Mouse (Mus musculus) spleen, postnatal 4 days (tissue): ENCODE measurements at regions not wholly inside any gene's neighbourhood (a gene's known extent, or its start where the extent isn't known, plus 50 kb on each side); places are given as distances from the start of the nearest gene placed in this dataset.
A peak's percentile ranks its signal among the peaks of the same experiment; 100 is the strongest.

Experiments used
- DNase-seq, 2 experiments: peaks; one replicate each; pipeline ENCODE4 v3.0.0; 2022; ENCODE audit warnings: low spot score in 2 of 2

DNA sequence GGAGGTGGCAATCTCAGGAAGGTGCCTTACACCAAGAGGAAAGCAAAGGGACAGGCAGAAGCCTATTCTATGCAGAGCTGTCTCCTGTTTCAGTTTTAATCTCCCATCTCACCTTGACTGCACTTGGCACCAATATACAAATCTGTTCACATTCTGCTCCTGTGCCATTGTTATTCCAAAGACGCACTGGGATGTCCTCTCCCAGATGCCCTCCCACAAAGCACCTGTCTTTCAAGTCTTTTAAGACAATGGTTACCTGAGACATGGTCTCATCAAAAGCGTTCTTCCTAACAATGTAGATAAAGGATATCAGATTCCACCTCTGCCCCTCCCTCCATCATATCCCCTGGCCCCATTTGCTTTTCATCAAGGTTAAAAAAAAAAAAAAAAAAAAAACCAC, 64.2 kb upstream of the Aldh1a3 start:
- DNase-seq = peak in 1 of 2 experiments; percentile 16

DNA sequence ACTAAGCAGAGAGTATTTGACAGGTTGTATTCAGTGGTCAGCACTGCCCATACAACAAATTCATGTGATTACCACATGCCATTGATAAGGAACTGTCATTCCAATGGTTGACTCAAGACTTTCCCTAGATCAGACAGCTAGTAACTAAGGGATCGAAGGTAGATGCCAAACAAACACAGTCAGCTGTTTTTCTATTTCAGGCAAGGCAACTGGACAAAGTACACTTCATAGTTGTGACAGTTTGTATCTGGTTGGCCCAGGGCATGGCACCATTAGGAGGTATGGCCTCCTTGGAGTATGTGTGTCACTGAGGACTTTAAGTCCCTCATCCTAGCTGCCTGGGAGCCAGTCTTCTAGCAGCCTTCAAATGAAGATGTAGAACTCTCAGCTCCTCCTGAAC, 62.8 kb upstream of the Aldh1a3 start:
- DNase-seq = no peak

DNA sequence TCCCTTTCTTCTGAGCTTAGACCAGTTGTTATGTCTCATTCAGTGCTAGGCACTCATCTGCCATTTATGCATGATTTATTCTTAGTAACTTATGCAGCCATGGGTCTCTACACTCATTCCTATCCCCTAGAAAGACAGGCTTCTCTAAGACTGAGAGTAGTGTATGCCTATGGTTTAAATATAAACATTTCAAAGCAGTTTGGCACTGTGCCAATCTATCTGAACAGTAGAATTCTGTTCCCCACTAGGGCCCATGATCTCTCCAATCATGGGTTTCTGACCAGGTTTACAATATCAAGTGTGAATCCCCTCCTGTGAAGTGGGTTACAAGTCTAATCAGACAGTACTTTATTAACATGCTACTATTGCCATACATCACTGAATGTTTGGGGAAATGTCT, 60.4 kb upstream of the Aldh1a3 start:
- DNase-seq = no peak

DNA sequence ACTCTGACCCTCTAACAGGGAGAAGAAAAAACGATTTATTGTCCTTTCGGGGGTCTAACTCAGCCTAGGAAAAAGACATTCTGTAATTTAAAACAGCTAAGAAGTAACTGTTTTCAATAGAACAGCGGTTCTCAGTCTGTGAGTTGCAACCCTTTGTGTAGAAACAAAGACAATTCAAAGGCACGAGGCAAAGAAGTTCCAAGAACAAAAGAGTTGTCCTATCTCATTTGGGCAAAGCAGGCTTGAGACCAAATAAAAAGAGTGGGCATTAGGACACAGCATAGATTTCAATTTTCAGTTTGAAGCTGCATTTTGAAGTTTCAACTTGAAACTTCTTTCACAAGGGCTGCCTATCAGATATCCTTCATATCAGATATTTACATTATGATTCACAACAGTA, 53.1 kb upstream of the Aldh1a3 start:
- DNase-seq = no peak

DNA sequence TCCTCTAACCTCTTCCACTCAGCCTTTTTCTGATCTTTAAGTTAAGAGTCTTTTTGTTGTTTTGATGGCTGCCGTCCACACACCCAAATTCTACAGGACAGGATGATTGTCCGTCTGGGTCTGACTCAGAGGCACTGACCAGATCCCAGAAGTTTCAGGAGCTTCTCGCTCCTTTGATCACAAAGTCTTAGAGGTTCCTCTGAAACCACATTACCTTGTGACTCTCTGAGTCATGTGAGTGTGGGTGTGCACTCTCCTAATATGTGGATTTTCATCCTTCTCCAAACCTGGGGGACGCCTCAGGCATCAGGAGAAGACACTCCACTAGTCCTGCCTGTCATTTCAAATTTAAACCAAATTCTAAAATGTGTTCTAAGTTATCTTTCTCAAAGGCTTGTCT, 52.0 kb upstream of the Aldh1a3 start:
- DNase-seq = no peak

DNA sequence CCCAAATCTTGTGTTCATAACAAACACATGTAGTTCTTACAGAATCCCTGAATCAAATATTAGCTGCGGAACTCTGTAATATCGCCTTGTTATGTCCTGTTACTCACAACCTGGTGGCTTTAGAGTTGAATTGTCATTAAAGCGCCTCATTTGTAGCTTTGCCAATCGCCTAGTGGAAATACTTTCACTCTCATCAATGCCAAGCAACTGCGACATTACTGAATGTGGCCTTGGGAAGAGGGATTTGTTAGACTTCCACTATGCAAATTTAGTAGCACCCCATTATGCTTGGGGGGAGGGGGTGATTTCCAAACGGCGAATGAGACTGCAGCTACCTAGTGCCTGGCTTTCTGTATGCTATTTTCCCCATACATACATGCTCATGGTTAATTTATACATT, 50.8 kb upstream of the Aldh1a3 start:
- DNase-seq = no peak

DNA sequence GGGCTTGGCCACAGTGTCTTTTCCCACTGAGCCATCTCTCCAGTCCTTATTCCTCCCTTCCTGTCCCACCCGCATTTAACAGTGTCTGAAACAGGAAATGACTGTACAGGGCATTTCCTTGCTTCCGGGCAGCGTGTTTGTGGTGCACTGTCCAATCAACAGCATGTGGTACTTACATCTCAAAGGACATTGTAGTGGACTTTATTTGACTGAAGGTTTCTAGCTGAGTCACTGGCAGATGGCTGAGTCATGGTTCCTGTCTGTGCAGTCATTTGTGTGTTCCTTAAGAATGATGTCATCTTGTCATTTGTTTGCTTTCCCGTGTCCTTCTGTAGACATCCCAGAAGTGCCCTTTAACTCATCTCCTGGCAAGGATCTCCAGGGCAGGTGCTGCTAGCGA, 50.2 kb upstream of the Aldh1a3 start:
- DNase-seq = no peak
